Mouse (Mus musculus): ENCODE measurements around the gene Phactr3.

DNA sequence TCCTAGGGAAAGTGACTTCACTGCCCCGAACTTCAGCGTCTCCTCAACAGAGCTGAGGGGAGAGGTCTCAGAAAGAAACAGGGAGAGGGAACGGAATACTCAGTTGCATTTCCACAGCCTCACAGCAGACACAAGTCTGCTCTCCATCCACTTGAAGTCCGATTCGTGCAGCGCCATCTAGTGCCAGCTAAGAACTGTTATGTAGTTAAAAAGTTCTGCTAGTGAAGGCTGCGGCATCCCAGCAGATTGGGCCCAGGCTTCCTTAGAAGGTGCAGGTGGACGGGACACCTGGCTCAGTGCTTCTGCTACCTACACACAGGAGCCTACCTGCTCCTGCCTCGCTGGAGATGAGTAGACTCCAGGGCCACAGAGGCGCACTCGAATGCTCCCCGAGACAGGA lies 829 bp upstream of the Phactr3 start:
- no peak for TF ChIP-seq EP300 (IDR thresholded peaks at IDR 0.05)
- TF ChIP-seq CTCF (IDR thresholded peaks at IDR 0.05): peak; percentile 70
